Mouse (Mus musculus) CD4-positive, CD25-positive, alpha-beta regulatory T cell, adult 4 months (primary cell): ENCODE measurements around the gene Nfe2l2. TPM values are rescaled to one million over a fixed set of nuclear protein-coding genes. Genes with fewer than 3 reads are reported as not detected.

Experiments used
- ATAC-seq: one replicate; pipeline ENCODE4 v1.8.0; 2017
- polyA plus RNA-seq, 2 experiments: library from polyadenylated mRNA; unstranded; fragments of 100-300 nt; shearing (Covaris generic); gene quantifications; one replicate each; pipeline ENCODE4 v1.2.1; 2017

Gene Nfe2l2
- 10 to 100 TPM; 41.7 to 45.5 TPM for polyA plus RNA-seq

GRCm38 (mm10) chr2:75704234-75705161, at the start of gene Nfe2l2:
Gene Nfe2l2, minus strand, starts transcription at chr2:75704641.
- peak; percentile 56 for ATAC-seq

GRCm38 (mm10) chr2:75752306-75753175, 48.1 kb upstream of the Nfe2l2 start:
- no peak for ATAC-seq

- ATAC-seq: no peak
Measured at GRCm38 (mm10) chr2:75751896-75752295, 47.5 kb upstream of the Nfe2l2 start.

GRCm38 (mm10) chr2:75750869-75751268, 46.4 kb upstream of the Nfe2l2 start:
- ATAC-seq: no peak

- ATAC-seq: no peak
Measured at GRCm38 (mm10) chr2:75750043-75750718, 45.7 kb upstream of the Nfe2l2 start.

- no peak for ATAC-seq
Measured at GRCm38 (mm10) chr2:75748841-75749240, 44.4 kb upstream of the Nfe2l2 start.

GRCm38 (mm10) chr2:75737006-75737503, 32.6 kb upstream of the Nfe2l2 start:
- ATAC-seq: no peak

GRCm38 (mm10) chr2:75734196-75734865, 29.9 kb upstream of the Nfe2l2 start:
- no peak for ATAC-seq

- no peak for ATAC-seq
Measured at GRCm38 (mm10) chr2:75733177-75733576, 28.7 kb upstream of the Nfe2l2 start.

- ATAC-seq: no peak
Measured at GRCm38 (mm10) chr2:75731929-75732328, 27.5 kb upstream of the Nfe2l2 start.

- ATAC-seq: no peak
Measured at GRCm38 (mm10) chr2:75731233-75731651, 26.8 kb upstream of the Nfe2l2 start.

GRCm38 (mm10) chr2:75730052-75730451, 25.6 kb upstream of the Nfe2l2 start:
- ATAC-seq: no peak

GRCm38 (mm10) chr2:75724863-75725445, 20.5 kb upstream of the Nfe2l2 start:
- ATAC-seq: no peak

GRCm38 (mm10) chr2:75723481-75723880, 19.0 kb upstream of the Nfe2l2 start:
- ATAC-seq: no peak

GRCm38 (mm10) chr2:75722893-75723292, 18.5 kb upstream of the Nfe2l2 start:
- no peak for ATAC-seq

GRCm38 (mm10) chr2:75720236-75721027, 16.0 kb upstream of the Nfe2l2 start:
- ATAC-seq: peak; percentile 77

GRCm38 (mm10) chr2:75719331-75719869, 15.0 kb upstream of the Nfe2l2 start:
- ATAC-seq: no peak

GRCm38 (mm10) chr2:75716046-75717016, 11.9 kb upstream of the Nfe2l2 start:
- ATAC-seq: no peak

- no peak for ATAC-seq
Measured at GRCm38 (mm10) chr2:75714766-75715165, 10.3 kb upstream of the Nfe2l2 start.
